Mouse (Mus musculus): ENCODE data around the gene R3hdm4.

DNA sequence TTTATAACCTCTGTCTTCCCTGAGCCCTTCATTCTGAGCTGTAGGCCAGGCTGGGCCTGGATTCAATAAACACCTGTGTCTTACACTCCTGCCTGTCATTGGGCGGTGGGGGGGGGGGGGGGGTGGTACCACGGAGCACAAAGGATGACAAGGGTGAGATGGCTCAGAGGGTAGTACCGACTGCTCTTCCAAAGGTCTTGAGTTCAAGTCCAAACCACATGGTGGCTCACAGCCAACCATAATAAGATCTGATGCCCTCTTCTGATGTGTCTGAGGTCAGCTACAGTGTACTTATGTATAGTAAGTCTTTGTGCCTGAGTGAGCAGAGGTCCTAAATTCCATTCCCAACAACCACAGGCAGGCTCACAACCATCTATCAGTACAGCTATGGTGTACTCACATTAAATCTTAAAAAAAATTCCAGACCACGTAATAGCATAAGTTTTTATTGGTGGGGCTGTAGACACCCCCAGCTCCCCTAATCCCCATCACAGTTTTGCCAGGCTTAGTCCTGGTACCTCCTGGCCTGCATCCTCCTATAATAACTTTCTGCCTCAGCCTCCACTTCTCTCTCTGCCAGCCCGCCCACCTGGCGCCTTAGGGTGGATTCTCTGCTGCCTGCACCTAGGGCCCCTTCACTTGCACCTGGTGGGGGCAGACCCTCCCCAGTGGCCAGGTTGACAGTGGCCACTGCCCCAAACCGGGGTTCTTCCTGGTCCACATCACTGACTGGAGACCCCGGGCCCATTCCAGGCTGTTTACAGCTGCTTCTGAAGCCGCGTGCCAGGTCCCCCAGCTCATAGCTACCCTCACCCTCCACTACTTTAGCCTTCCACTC is 56.4 kb downstream of the R3hdm4 start:
- TF ChIP-seq CTCF (IDR thresholded peaks at IDR 0.05; ENCODE audit: insufficient read depth, low read length) = no peak
- no peak for TF ChIP-seq POLR2A (IDR thresholded peaks at IDR 0.05; ENCODE audit: borderline replicate concordance, extremely low read depth, low read depth, low read length)
